Mouse (Mus musculus): ENCODE results near the gene Sim1. TPM values are rescaled to one million over a fixed set of nuclear protein-coding genes. Genes with fewer than 3 reads are reported as not detected.

Gene Sim1
- polyA plus RNA-seq, 1 experiment from 2014 or later, result 0.21 TPM

DNA sequence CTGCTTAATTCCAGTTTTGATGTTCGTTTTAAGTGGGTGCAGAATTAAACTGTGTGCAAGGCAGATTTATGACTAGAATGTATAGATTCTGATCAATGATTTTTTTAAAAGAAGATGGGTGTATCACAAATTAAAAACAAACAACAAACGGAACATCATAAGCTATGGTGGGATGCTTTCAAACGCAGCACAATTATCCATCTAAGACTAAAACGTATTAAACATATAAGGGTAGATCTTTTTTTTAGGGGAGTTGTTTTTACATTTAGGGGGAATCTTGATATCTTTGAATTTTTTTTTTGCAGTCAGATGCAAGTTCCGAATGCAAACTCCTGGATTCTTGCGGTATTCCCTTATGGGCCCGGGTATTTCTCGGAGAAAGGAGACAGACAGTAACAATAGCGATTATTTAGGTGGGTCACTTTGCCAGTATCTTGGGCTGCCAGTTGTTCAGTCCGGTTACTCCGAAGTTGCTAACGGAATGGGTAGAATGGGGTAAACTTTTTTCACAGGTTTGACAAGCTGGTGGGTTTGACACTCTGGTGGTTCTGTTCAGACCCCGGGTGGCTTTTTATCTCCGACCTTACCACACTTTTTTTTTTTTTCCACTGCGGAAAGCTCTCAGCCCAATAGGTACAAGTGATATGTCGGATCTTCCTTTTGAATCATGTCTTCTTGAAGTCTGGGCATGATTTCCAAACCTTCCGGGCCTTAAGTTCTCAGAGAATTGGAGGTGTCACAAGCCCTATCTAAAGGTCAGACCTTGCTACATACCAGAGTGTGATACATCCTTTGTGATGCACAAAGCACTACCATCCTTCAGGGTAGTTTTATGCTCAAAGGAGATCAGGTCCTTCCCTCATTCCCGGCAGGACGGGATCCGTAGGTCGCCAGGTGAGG lies 5.5 kb downstream of the Sim1 start:
- no peaks in the 10 kb centered on the region for H3K9me3 ChIP-seq (replicated peaks; ENCODE audit: control insufficient read depth, low read length)
- WGBS, result 10% methylated on average over 21 of the region's 21 CpGs
- H3K36me3 ChIP-seq (ENCODE audit: control insufficient read depth, insufficient read depth, low read length), result no peaks in the 10 kb centered on the region
- H3K9ac ChIP-seq (ENCODE audit: low read length), result no peak overlapping the region
- H3K4me2 ChIP-seq (ENCODE audit: low read depth, low read length), result no peak overlapping the region
- H3K4me3 ChIP-seq (replicated peaks; ENCODE audit: low read length), result no peak overlapping the region
- H3K27me3 ChIP-seq (ENCODE audit: control insufficient read depth, insufficient read depth, low read length), result peaks cover 64% of the 10 kb centered on the region
- ATAC-seq (ENCODE audit: insufficient read depth, low FRiP score), result no peak
- 0 out of 2 replicates have a peak, but pooled peaks cover under 1% of the 10 kb centered on the region for H3K4me1 ChIP-seq (ENCODE audit: control insufficient read depth, insufficient read depth, low read length)
- no peak overlapping the region for H3K27ac ChIP-seq (ENCODE audit: low read length)

DNA sequence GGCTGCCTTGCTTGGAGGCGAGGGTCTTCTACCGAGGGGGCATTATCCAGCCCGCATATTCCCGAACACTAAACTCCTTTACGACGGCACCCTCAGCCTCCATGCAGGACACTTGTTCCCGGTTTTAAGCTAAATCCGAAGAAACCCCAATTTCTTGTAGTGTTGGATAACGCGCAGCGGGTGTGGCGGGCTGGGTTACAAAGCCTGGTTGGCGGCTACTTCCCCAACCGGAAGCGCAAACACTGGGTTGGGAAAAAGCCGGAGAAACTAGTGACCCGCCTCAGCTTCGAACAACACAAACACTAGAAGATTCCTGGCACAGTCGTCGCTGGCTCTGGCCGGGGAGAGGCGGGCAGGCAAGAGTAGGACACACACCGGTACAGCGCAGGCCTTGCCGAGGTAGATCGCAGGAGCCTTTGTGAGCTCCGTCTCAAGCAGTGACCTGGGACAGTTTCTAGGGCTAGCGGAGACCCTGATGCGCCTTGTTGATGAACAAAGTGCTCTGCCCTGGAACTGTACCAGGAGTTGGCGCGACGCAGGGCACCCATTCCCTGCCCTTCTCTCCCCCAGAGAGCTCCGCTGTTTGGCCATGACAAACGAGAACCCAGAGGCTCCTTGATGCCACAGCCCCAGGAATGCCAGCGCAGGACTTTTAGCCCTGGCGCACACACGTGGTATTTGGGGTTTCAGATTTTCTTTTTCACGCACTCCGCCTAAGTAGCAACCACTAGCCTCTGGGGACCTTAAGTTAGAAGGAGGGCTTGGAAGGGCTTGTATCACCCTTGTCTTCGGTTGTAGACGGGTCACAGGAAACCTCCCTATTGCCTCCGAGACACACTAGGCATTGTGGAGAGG lies 6.4 kb downstream of the Sim1 start:
- no peak overlapping the region for H3K27ac ChIP-seq (ENCODE audit: low read length)
- 6% methylated on average over 42 of the region's 42 CpGs for WGBS
- peak overlapping the region; percentile 19 for H3K4me2 ChIP-seq (ENCODE audit: low read depth, low read length)

DNA sequence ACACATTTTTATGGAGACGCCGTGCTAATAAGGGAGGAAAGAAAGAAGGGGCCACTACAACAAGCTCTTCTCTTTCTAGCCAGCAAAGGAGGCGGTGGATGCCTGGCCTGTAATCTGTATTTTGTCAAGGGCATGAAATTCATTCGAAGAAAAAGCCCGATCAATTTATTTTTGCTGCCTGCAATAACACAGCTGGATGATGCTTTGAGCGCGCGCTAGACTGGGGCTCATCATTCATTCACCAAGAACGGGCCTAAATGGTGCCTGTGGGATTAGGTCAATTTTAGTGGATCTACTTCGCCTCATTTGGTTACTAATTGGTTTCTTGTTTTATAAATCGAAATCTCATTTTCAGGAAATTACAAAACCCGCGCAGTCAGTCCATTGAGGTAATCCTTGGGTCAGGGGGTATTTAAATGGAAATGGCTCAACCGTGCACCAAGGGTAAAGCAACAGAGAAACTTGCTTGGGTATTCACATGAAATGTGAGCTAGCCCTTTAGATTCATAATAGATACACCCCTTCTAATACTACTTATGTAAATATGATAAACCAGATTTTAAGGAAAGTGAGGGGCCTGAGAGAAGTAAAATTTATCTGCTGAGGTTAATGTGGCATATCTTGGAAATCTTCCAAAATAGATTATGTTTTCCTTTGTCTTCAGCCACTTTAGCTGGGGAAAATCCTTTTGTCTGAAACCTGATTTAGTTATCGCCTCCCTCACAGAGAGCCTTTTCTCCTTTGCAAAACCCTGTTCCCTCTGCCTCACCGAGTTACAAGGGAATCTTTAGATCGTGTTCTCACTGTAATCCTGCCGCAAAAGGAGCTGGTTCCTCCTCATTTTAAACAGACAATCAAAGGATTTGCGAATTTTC lies 7.3 kb downstream of the Sim1 start:
- Histone ChIP-seq H3K4me2 (ENCODE audit: low read depth, low read length) (0 out of 2 replicates have a peak overlapping the region, but pooled peaks have one; percentile 19), H3K9me3 (replicated peaks; ENCODE audit: control insufficient read depth, low read length) (no peaks in the 10 kb centered on the region), H3K27me3 (ENCODE audit: control insufficient read depth, insufficient read depth, low read length) (peaks cover 77% of the 10 kb centered on the region), H3K9ac (ENCODE audit: low read length) (no peak overlapping the region), H3K4me3 (replicated peaks; ENCODE audit: low read length) (no peak overlapping the region), H3K27ac (ENCODE audit: low read length) (no peak overlapping the region), H3K4me1 (ENCODE audit: control insufficient read depth, insufficient read depth, low read length) (no peaks in the 10 kb centered on the region), H3K36me3 (ENCODE audit: control insufficient read depth, insufficient read depth, low read length) (no peaks in the 10 kb centered on the region)
- no peak for ATAC-seq (ENCODE audit: insufficient read depth, low FRiP score)
- 9% methylated on average over 19 of the region's 19 CpGs for WGBS

More for the DNA sequence above, 6.4 kb downstream of the Sim1 start:
- H3K36me3 ChIP-seq (ENCODE audit: control insufficient read depth, insufficient read depth, low read length), result no peaks in the 10 kb centered on the region
- H3K4me1 ChIP-seq (ENCODE audit: control insufficient read depth, insufficient read depth, low read length), result no peaks in the 10 kb centered on the region
- peaks cover 71% of the 10 kb centered on the region for H3K27me3 ChIP-seq (ENCODE audit: control insufficient read depth, insufficient read depth, low read length)
- H3K4me3 ChIP-seq (replicated peaks; ENCODE audit: low read length), result peak overlapping the region; percentile 6
- H3K9ac ChIP-seq (ENCODE audit: low read length), result no peak overlapping the region
- no peaks in the 10 kb centered on the region for H3K9me3 ChIP-seq (replicated peaks; ENCODE audit: control insufficient read depth, low read length)
- 0 out of 2 replicates have a peak, but pooled peaks have one; percentile 26 for ATAC-seq (ENCODE audit: insufficient read depth, low FRiP score)

DNA sequence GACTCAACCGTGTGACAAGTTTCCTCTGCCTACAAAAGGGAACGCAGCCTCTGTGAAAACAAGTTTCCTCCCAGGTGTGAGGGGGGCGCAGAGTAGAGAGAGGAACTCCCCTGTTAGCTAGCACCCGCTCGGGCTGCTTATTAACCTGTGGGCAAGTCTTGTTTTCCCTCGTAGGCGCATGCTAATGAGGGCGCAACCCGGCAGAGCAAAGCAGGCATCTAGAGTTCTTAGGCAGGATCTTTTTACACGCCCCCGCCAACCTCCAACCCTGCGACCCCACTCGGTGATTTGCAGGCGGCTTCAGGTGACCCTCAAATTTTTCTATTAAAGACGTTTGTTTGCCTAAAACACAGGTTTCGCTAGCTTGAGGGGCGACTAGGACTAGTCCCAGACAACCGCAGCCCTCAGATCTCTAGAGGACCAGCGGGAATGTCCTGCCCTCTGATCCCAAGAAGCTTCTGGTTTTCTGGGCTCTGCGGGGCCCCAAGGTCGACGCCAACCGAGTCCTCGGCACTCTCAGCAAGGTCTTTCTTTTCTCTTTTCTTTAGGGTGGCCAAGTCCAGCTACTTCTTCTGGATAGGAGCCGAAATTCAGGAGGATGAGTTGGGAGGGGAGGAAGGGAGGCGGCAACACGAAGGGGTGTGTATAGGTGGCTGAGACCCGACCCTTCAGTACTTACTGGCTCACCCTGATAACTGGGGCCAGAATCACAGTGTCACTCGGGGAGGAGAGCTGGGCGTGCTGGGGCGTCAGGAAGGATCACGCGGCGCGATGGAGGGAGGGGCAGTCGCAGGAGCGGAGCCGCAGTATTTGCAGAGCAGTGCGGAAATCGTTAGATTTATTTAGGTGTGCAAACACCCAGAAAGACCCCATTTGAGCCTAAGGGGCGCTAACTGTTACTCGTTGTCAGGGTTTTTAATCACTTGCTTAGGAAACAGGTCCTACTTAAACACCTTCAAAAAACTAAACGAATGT lies 8.5 kb downstream of the Sim1 start:
- Histone ChIP-seq H3K9ac (ENCODE audit: low read length) (no peak overlapping the region), H3K4me1 (ENCODE audit: control insufficient read depth, insufficient read depth, low read length) (no peaks in the 10 kb centered on the region), H3K36me3 (ENCODE audit: control insufficient read depth, insufficient read depth, low read length) (no peaks in the 10 kb centered on the region), H3K27ac (ENCODE audit: low read length) (no peak overlapping the region), H3K27me3 (ENCODE audit: control insufficient read depth, insufficient read depth, low read length) (peaks cover 82% of the 10 kb centered on the region), H3K4me2 (ENCODE audit: low read depth, low read length) (peak overlapping the region; percentile 34), H3K4me3 (replicated peaks; ENCODE audit: low read length) (peak overlapping the region; percentile 26), H3K9me3 (replicated peaks; ENCODE audit: control insufficient read depth, low read length) (no peaks in the 10 kb centered on the region)
- WGBS, result 1% methylated on average over 43 of the region's 43 CpGs
- peak; percentile 66 for ATAC-seq (ENCODE audit: insufficient read depth, low FRiP score)

DNA sequence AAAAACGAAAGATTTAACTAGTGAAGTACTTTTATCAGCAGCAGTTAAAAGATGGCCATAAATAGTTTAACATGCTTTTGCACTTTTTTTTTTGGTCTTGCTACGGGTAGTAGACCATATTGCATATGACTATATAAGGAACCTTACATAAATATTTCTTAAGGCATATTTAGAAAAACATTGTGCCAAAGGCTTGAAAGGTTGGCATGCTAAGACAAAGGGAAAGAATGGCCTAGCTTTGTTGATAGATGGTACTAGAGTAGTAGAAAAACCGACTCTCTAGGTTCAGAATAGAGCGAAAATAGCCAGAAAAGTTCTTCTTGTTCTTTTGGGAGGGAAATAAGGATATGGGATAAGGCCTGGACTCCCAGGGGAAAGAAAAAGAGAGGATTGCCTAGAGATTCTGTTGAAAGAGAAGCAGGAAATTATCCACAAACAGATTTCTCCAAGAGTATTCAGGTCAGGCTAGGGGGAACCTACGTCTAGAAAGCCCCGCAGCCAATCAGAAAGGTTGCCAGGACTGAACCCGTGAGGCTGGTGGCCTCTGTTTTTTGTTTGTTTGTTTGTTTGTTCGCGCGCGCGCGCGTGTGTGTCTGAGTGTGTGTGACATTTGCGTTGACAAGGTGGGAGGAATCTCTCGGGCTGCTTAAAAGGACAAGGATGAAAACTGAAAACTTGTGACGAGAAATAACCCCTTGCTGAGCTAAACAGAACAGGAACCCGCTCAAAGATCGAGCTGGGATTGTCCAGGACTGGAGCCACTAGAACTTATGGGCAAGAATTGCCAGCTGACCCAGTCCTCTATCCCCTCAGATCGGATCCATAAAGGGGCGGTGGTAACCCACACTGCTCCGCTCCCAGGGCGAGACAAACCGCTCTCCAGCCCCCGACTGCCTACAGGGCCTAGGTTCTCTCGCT lies 9.6 kb downstream of the Sim1 start:
- no peak for ATAC-seq (ENCODE audit: insufficient read depth, low FRiP score)
- no peaks in the 10 kb centered on the region for H3K9me3 ChIP-seq (replicated peaks; ENCODE audit: control insufficient read depth, low read length)
- H3K4me3 ChIP-seq (replicated peaks; ENCODE audit: low read length), result no peak overlapping the region
- no peaks in the 10 kb centered on the region for H3K36me3 ChIP-seq (ENCODE audit: control insufficient read depth, insufficient read depth, low read length)
- H3K27me3 ChIP-seq (ENCODE audit: control insufficient read depth, insufficient read depth, low read length), result peaks cover 86% of the 10 kb centered on the region
- H3K4me1 ChIP-seq (ENCODE audit: control insufficient read depth, insufficient read depth, low read length), result no peaks in the 10 kb centered on the region
- H3K27ac ChIP-seq (ENCODE audit: low read length), result no peak overlapping the region
- no peak overlapping the region for H3K9ac ChIP-seq (ENCODE audit: low read length)
- 9% methylated on average over 26 of the region's 26 CpGs for WGBS
- no peak overlapping the region for H3K4me2 ChIP-seq (ENCODE audit: low read depth, low read length)

DNA sequence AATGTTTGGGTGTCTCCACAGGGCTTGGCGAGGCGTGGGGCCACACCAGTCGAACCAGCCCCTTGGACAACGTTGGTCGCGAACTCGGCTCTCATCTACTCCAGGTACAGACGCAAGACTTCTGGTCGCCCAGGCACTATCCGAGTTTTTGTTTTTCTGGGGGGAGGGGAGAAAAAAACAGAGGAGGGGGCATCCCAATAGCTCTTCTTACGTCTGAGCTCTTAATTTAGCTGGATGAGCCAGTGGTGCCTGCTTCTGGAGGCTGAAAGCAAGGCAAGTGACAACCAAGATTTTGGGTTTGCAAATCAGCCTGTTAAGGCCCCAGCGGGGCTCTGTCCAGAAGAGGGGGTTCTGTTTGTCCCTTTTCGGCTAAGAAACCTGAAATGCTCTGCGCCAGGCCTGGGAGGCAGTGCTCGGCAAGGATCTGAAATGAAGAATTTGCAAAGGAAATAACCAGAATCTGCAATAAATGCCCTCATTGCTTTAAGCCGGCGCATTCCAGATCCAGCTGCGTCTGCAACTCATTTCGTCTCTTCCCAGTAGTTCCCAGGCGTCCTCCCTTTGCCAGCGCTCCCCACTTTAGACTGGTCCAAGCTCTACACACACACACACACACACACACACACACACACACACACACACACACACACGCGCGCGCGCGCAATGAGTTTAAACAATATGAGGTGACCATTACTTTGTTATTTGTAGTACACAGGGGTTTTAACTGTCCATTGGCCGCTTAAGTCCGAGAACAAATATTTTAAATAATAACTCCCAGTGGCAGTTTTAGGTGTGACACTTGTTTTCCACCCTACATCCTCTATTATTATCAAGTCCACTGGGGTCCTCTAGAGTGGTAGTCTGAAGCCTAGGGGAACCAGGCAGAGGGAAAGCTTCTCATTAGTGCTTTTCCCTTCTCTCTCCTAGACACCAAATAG lies 10.5 kb downstream of the Sim1 start:
- H3K36me3 ChIP-seq (ENCODE audit: control insufficient read depth, insufficient read depth, low read length), result no peaks in the 10 kb centered on the region
- H3K9me3 ChIP-seq (replicated peaks; ENCODE audit: control insufficient read depth, low read length), result no peaks in the 10 kb centered on the region
- H3K27ac ChIP-seq (ENCODE audit: low read length), result no peak overlapping the region
- peaks cover 94% of the 10 kb centered on the region for H3K27me3 ChIP-seq (ENCODE audit: control insufficient read depth, insufficient read depth, low read length)
- H3K4me2 ChIP-seq (ENCODE audit: low read depth, low read length), result no peak overlapping the region
- no peaks in the 10 kb centered on the region for H3K4me1 ChIP-seq (ENCODE audit: control insufficient read depth, insufficient read depth, low read length)
- H3K4me3 ChIP-seq (replicated peaks; ENCODE audit: low read length), result no peak overlapping the region
- WGBS, result 25% methylated on average over 29 of the region's 29 CpGs
- no peak overlapping the region for H3K9ac ChIP-seq (ENCODE audit: low read length)
- ATAC-seq (ENCODE audit: insufficient read depth, low FRiP score), result no peak

DNA sequence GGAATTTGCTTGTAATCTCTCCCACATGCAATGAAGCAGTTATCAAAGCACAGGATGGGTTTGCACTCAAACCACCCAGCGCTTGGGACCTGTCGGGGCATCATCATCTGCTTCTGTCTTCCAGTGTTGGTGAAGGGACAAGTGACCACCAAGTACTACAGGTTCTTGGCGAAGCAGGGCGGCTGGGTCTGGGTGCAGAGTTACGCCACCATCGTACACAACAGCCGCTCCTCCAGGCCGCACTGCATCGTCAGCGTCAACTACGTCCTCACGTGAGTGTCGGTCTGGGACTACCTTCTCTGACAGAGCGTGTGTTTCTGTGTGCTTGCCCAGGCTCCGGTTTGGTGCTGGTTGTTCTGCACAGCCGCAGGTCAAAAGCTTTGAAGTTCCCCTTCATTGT lies 15.8 kb downstream of the Sim1 start:
- Histone ChIP-seq H3K4me2 (ENCODE audit: low read depth, low read length) (peak overlapping the region; percentile 48), H3K36me3 (ENCODE audit: control insufficient read depth, insufficient read depth, low read length) (no peaks in the 10 kb centered on the region), H3K27ac (ENCODE audit: low read length) (no peak overlapping the region), H3K9me3 (replicated peaks; ENCODE audit: control insufficient read depth, low read length) (no peaks in the 10 kb centered on the region), H3K27me3 (ENCODE audit: control insufficient read depth, insufficient read depth, low read length) (peaks cover 68% of the 10 kb centered on the region), H3K4me1 (ENCODE audit: control insufficient read depth, insufficient read depth, low read length) (0 out of 2 replicates have a peak, but pooled peaks cover 5% of the 10 kb centered on the region), H3K4me3 (replicated peaks; ENCODE audit: low read length) (peak overlapping the region; percentile 31), H3K9ac (ENCODE audit: low read length) (no peak overlapping the region)
- no peak for ATAC-seq (ENCODE audit: insufficient read depth, low FRiP score)
- 10% methylated on average over 16 of the region's 16 CpGs for WGBS
